Mouse (Mus musculus) cortical plate, adult 2 months (tissue): ENCODE data around the gene Rere.

Source experiments
- CTCF ChIP-seq: fragments of 200-500 bp; IDR thresholded peaks from 2 replicates; pipeline ENCODE4 v1.5.1; 2011; ENCODE audit warnings: mild to moderate bottlenecking, control low read depth, low read length; ENCODE audit not compliant: insufficient read depth; ENCODE audit errors: extremely low read depth
- POLR2A ChIP-seq: fragments of 200-500 bp; IDR thresholded peaks from 2 replicates; pipeline ENCODE4 v1.6.1; 2011; ENCODE audit warnings: mild to moderate bottlenecking, low read length, control low read depth; ENCODE audit not compliant: insufficient read depth; ENCODE audit errors: extremely low read depth

GRCm38 (mm10) chr4:150399032-150399431 lies 117.6 kb downstream of the Rere start:
- TF ChIP-seq CTCF, result no peak
- TF ChIP-seq POLR2A, result no peak
